In the genomic region with DNA sequence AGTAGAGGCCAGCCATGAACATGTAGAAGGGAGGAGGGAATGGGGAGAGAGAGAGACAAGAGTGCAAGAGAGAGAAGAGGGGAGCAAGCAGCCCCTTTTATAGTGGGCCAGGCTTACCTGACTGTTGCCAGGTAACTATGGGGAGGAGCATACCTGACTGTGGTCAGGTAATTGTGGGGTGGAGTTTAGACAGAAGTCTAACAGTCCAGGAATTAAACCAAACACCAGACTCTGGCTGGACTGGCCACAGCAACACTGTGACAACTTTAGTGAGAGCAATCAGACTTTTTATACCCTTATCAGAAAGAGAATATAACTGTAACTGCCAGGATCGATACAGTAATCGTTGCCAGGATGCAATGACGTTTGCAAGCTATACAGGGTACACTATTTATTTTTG, we compare ENCODE assay signal across 22 mouse cellular contexts.
DNase-seq lines count a peak whose midpoint lies in the region; ATAC-seq and TF ChIP-seq lines count a peak whose summit lies in the region.
"Had no signal": no experiment of that assay in that cellular context is flagged by ENCODE, and none has a peak within 500 bp of the region (broad histone marks: within the 10 kb centered on the region; RNA-seq: fewer than 3 reads in every experiment).

No protein-coding gene starts in this region.

- TF ChIP-seq POLR2A in myocyte (IDR thresholded peaks at IDR 0.05; ENCODE audit: insufficient read length, low read depth) = no peak

- H3K9ac ChIP-seq in intestine, embryonic 15.5 days = no peak overlapping the region
- H3K9ac ChIP-seq in intestine, postnatal 0 days (ENCODE audit: low read depth, low read length) = no peak overlapping the region
- no peak overlapping the region for H3K9ac ChIP-seq in midbrain, embryonic 11.5 days (ENCODE audit: low read length)
- H3K9ac ChIP-seq in midbrain, embryonic 16.5 days (ENCODE audit: low read depth, low read length) = no peak overlapping the region
- H3K9ac ChIP-seq in intestine, embryonic 16.5 days (ENCODE audit: low read depth, low read length) = no peak overlapping the region
- H3K9ac ChIP-seq: embryonic facial prominence, embryonic 13.5 days; embryonic facial prominence, embryonic 15.5 days; forebrain, embryonic 12.5 days had no signal

- H3K4me3 ChIP-seq in intestine, embryonic 15.5 days (replicated peaks) = no peak overlapping the region
- no peak overlapping the region for H3K4me3 ChIP-seq in intestine, postnatal 0 days (ENCODE audit: low read depth, low read length)
- H3K4me3 ChIP-seq in midbrain, embryonic 11.5 days (ENCODE audit: low read depth, low read length) = no peak overlapping the region
- H3K4me3 ChIP-seq in midbrain, embryonic 16.5 days (ENCODE audit: low read depth, low read length) = no peak overlapping the region
- no peak overlapping the region for H3K4me3 ChIP-seq in intestine, embryonic 16.5 days (ENCODE audit: low read length)
- no peak overlapping the region for H3K4me3 ChIP-seq in myocyte
- H3K4me3 ChIP-seq: embryonic facial prominence, embryonic 13.5 days; embryonic facial prominence, embryonic 15.5 days; erythroblast, embryonic 14.5 days; forebrain, embryonic 10.5 days; forebrain, embryonic 12.5 days had no signal

- no peaks in the 10 kb centered on the region for H3K27me3 ChIP-seq in intestine, embryonic 15.5 days (replicated peaks)
- H3K27me3 ChIP-seq in intestine, postnatal 0 days (replicated peaks; ENCODE audit: control insufficient read depth, insufficient read depth, low read length) = no peaks in the 10 kb centered on the region
- no peaks in the 10 kb centered on the region for H3K27me3 ChIP-seq in midbrain, embryonic 11.5 days (ENCODE audit: control insufficient read depth, insufficient read depth, low read length)
- H3K27me3 ChIP-seq in midbrain, embryonic 16.5 days (ENCODE audit: control insufficient read depth, insufficient read depth, low read depth, low read length) = no peaks in the 10 kb centered on the region
- H3K27me3 ChIP-seq in intestine, embryonic 16.5 days (replicated peaks; ENCODE audit: control insufficient read depth, insufficient read depth, low read length) = no peaks in the 10 kb centered on the region
- H3K27me3 ChIP-seq in myocyte (ENCODE audit: control insufficient read depth, insufficient read depth, insufficient read length) = no peaks in the 10 kb centered on the region
- H3K27me3 ChIP-seq: embryonic facial prominence, embryonic 13.5 days; embryonic facial prominence, embryonic 15.5 days; forebrain, embryonic 12.5 days had no signal

- 73% methylated on average over 3 of the region's 3 CpGs for WGBS in intestine, embryonic 15.5 days
- WGBS in intestine, postnatal 0 days = 43% methylated on average over 3 of the region's 3 CpGs
- 87% methylated on average over 3 of the region's 3 CpGs for WGBS in midbrain, embryonic 11.5 days
- 90% methylated on average over 3 of the region's 3 CpGs for WGBS in midbrain, embryonic 16.5 days
- 59% methylated on average over 3 of the region's 3 CpGs for WGBS in intestine, embryonic 16.5 days

- no peak overlapping the region for H3K4me2 ChIP-seq in intestine, embryonic 15.5 days (replicated peaks)
- H3K4me2 ChIP-seq in intestine, postnatal 0 days (replicated peaks; ENCODE audit: low read depth) = no peak overlapping the region
- H3K4me2 ChIP-seq in midbrain, embryonic 11.5 days = no peak overlapping the region
- no peak overlapping the region for H3K4me2 ChIP-seq in midbrain, embryonic 16.5 days (ENCODE audit: low read length)
- H3K4me2 ChIP-seq in intestine, embryonic 16.5 days (ENCODE audit: low read depth, low read length) = no peak overlapping the region
- peak overlapping the region; percentile 16 for H3K4me2 ChIP-seq in myocyte (ENCODE audit: low read depth)
- H3K4me2 ChIP-seq: embryonic facial prominence, embryonic 13.5 days; embryonic facial prominence, embryonic 15.5 days; forebrain, embryonic 12.5 days had no signal

- H3ac ChIP-seq in myocyte (ENCODE audit: control insufficient read depth, insufficient read length) = no peak overlapping the region

- H3K79me2 ChIP-seq in myocyte (ENCODE audit: control insufficient read depth, insufficient read depth) = no peaks in the 10 kb centered on the region

- peaks cover 3% of the 10 kb centered on the region; the same call in 1 of the 2 replicates for H3K4me1 ChIP-seq in intestine, embryonic 15.5 days (replicated peaks)
- H3K4me1 ChIP-seq in intestine, postnatal 0 days (replicated peaks; ENCODE audit: control insufficient read depth, insufficient read depth, low read length) = no peaks in the 10 kb centered on the region
- H3K4me1 ChIP-seq in midbrain, embryonic 11.5 days (ENCODE audit: control insufficient read depth, insufficient read depth, low read length) = no peaks in the 10 kb centered on the region
- peaks cover 7% of the 10 kb centered on the region for H3K4me1 ChIP-seq in midbrain, embryonic 16.5 days (ENCODE audit: control insufficient read depth, insufficient read depth, low read length)
- H3K4me1 ChIP-seq in intestine, embryonic 16.5 days (ENCODE audit: control insufficient read depth, insufficient read depth, low read length) = no peaks in the 10 kb centered on the region
- H3K4me1 ChIP-seq: embryonic facial prominence, embryonic 15.5 days had no signal

- no peak for TF ChIP-seq CTCF in intestine, postnatal 0 days (IDR thresholded peaks at IDR 0.05; ENCODE audit: low read depth)

- ATAC-seq in intestine, embryonic 15.5 days = peak; percentile 46; the same call in 1 of the 2 replicates
- ATAC-seq in intestine, postnatal 0 days = no peak; the same call in 1 of the 2 replicates
- no peak for ATAC-seq in midbrain, embryonic 11.5 days (ENCODE audit: low FRiP score)
- ATAC-seq in midbrain, embryonic 16.5 days = no peak
- ATAC-seq in intestine, embryonic 16.5 days = peak; percentile 70

- H3K27ac ChIP-seq in intestine, embryonic 15.5 days = no peak overlapping the region
- H3K27ac ChIP-seq in intestine, postnatal 0 days (ENCODE audit: low read depth, low read length) = no peak overlapping the region
- H3K27ac ChIP-seq in midbrain, embryonic 11.5 days (ENCODE audit: low read depth, low read length) = no peak overlapping the region
- no peak overlapping the region for H3K27ac ChIP-seq in midbrain, embryonic 16.5 days (ENCODE audit: low read length)
- no peak overlapping the region for H3K27ac ChIP-seq in intestine, embryonic 16.5 days (ENCODE audit: low read length)
- H3K27ac ChIP-seq: embryonic facial prominence, embryonic 13.5 days; embryonic facial prominence, embryonic 15.5 days; forebrain, embryonic 10.5 days; forebrain, embryonic 12.5 days had no signal

- no peaks in the 10 kb centered on the region for H3K36me3 ChIP-seq in intestine, embryonic 15.5 days
- no peaks in the 10 kb centered on the region for H3K36me3 ChIP-seq in intestine, postnatal 0 days (ENCODE audit: control insufficient read depth, insufficient read depth)
- H3K36me3 ChIP-seq in midbrain, embryonic 11.5 days (ENCODE audit: control insufficient read depth, insufficient read depth, low read length) = no peaks in the 10 kb centered on the region
- H3K36me3 ChIP-seq in midbrain, embryonic 16.5 days (ENCODE audit: control insufficient read depth, insufficient read depth, low read length) = no peaks in the 10 kb centered on the region
- H3K36me3 ChIP-seq in intestine, embryonic 16.5 days (ENCODE audit: control insufficient read depth, insufficient read depth, low read length) = no peaks in the 10 kb centered on the region
- H3K36me3 ChIP-seq in myocyte (ENCODE audit: control insufficient read depth, insufficient read depth) = no peaks in the 10 kb centered on the region
- H3K36me3 ChIP-seq: embryonic facial prominence, embryonic 13.5 days; embryonic facial prominence, embryonic 15.5 days; forebrain, embryonic 10.5 days; forebrain, embryonic 12.5 days had no signal

- H3K9me3 ChIP-seq in intestine, embryonic 15.5 days = no peaks in the 10 kb centered on the region
- H3K9me3 ChIP-seq in intestine, postnatal 0 days (ENCODE audit: control insufficient read depth) = no peaks in the 10 kb centered on the region
- no peaks in the 10 kb centered on the region for H3K9me3 ChIP-seq in midbrain, embryonic 11.5 days (ENCODE audit: control insufficient read depth, low read length)
- H3K9me3 ChIP-seq in midbrain, embryonic 16.5 days (replicated peaks; ENCODE audit: control insufficient read depth, low read length, poor library complexity, severe bottlenecking) = 0 out of 2 replicates have a peak, but pooled peaks cover 6% of the 10 kb centered on the region
- no peaks in the 10 kb centered on the region for H3K9me3 ChIP-seq in intestine, embryonic 16.5 days (ENCODE audit: control insufficient read depth, low read length)
- H3K9me3 ChIP-seq: forebrain, embryonic 10.5 days; forebrain, embryonic 12.5 days had no signal

- DNase-seq in midbrain, embryonic 11.5 days (ENCODE audit: low spot score, missing footprints) = peak; percentile 19
- no peak for DNase-seq in testis, postnatal 10 days (ENCODE audit: low spot score)
- DNase-seq: adrenal gland, adult 2 months; adrenal gland, postnatal 10 days; adrenal gland, postnatal 25 days; cerebellum, adult 11 months; cerebellum, adult 18-20 months; cerebellum, adult 8-10 months; cerebellum, adult 9-11 months; cerebellum, postnatal 14 days; cerebellum, postnatal 36 days; embryo, embryonic 11 days had no signal

TF ChIP-seq in myocyte, 11 proteins besides CTCF, POLR2A, EP300 and RAD21:
- no peak for TF ChIP-seq CEBPB (IDR thresholded peaks at IDR 0.05; ENCODE audit: insufficient read depth, poor library complexity, severe bottlenecking)
- no peak for TF ChIP-seq SRF (IDR thresholded peaks at IDR 0.05; ENCODE audit: control insufficient read depth, insufficient read length, low read depth)

Comparison
In these comparisons a context has a peak if more than half of its experiments do, and no peak if none do; other contexts are left out.
1. ATAC-seq: peak in intestine, embryonic 15.5 days (single experiment) and intestine, embryonic 16.5 days (single experiment); none in intestine, postnatal 0 days (single experiment), midbrain, embryonic 11.5 days (single experiment) and midbrain, embryonic 16.5 days (single experiment).